Mouse (Mus musculus) midbrain, embryonic 15.5 days (tissue): ENCODE data around the gene Gpr50. TPM values are rescaled to one million over a fixed set of nuclear protein-coding genes. Genes with fewer than 3 reads are reported as not detected.

Source experiments
- ATAC-seq: fragments of 200-750 bp; cut with Nextera tagmentation; replicated peaks from 2 replicates; pipeline ENCODE4 v1.8.0; 2017; ENCODE audit warnings: moderate TSS enrichment
- H3K27ac ChIP-seq: fragments of 300-500 bp; sonication (generic); 2 replicates; pipeline ENCODE4 v1.5.1; 2015; ENCODE audit warnings: mild to moderate bottlenecking, inconsistent platforms
- H3K27me3 ChIP-seq: fragments of 300-500 bp; sonication (generic); replicated peaks from 2 replicates; pipeline ENCODE4 v1.6.1; 2015; ENCODE audit warnings: inconsistent platforms
- H3K36me3 ChIP-seq: fragments of 300-500 bp; sonication (generic); replicated peaks from 2 replicates; pipeline ENCODE4 v1.6.1; 2015; ENCODE audit warnings: inconsistent platforms
- H3K4me1 ChIP-seq: fragments of 300-500 bp; sonication (generic); 2 replicates; pipeline ENCODE4 v1.6.1; 2015; ENCODE audit warnings: inconsistent platforms
- H3K4me2 ChIP-seq: fragments of 300-500 bp; sonication (generic); 2 replicates; pipeline ENCODE4 v1.6.1; 2015; ENCODE audit warnings: inconsistent platforms, mild to moderate bottlenecking, moderate library complexity
- H3K4me3 ChIP-seq: fragments of 300-500 bp; sonication (generic); 2 replicates; pipeline ENCODE4 v1.5.1; 2015; ENCODE audit warnings: mild to moderate bottlenecking, inconsistent platforms
- H3K9ac ChIP-seq: fragments of 300-500 bp; sonication (generic); 2 replicates; pipeline ENCODE4 v1.6.1; 2015; ENCODE audit warnings: mild to moderate bottlenecking, inconsistent platforms
- H3K9me3 ChIP-seq: fragments of 300-500 bp; sonication (generic); 2 replicates; pipeline ENCODE4 v1.6.1; 2016; ENCODE audit warnings: inconsistent platforms
- WGBS: fragments of 180-500 bp; shearing (Covaris S2); methylation state at CpG from one replicate; pipeline ENCODE4 v1.1.7; 2015; ENCODE audit warnings: mixed read lengths; 5-methylcytosine and 5-hydroxymethylcytosine counted together
- polyA plus RNA-seq: library from polyadenylated mRNA; unstranded; fragments of >200 nt; fragmentation: Nextera tagmentation; extraction: Ambion mirVana; gene quantifications from 2 replicates; pipeline ENCODE4 v1.2.1, GENCODE M21; 2015

The Gpr50 gene
- polyA plus RNA-seq, 1 experiment from 2014 or later: 2.6 TPM

- no peak overlapping the region for H3K27ac ChIP-seq
- peaks cover 5% of the 10 kb centered on the region; the same call in 1 of the 2 replicates for H3K4me1 ChIP-seq
- 0 out of 2 replicates have a peak overlapping the region, but pooled peaks have one; percentile 22 for H3K9ac ChIP-seq
- peaks cover 36% of the 10 kb centered on the region for H3K27me3 ChIP-seq
- ATAC-seq: no peak; the same call in 1 of the 2 replicates
- H3K4me3 ChIP-seq: peak overlapping the region; percentile 45
- 16% methylated on average over 15 of the region's 15 CpGs for WGBS
- peak overlapping the region; percentile 76 for H3K4me2 ChIP-seq
- peaks cover 6% of the 10 kb centered on the region; the same call in 1 of the 2 replicates for H3K9me3 ChIP-seq
- H3K36me3 ChIP-seq: no peaks in the 10 kb centered on the region
Measured at GRCm38 (mm10) chrX:71664688-71665026, 1.2 kb downstream of the Gpr50 start.

GRCm38 (mm10) chrX:71670254-71670653 is 6.8 kb downstream of the Gpr50 start:
- Histone ChIP-seq H3K9ac (no peak overlapping the region), H3K36me3 (no peaks in the 10 kb centered on the region), H3K4me3 (no peak overlapping the region), H3K27me3 (peaks cover 16% of the 10 kb centered on the region), H3K27ac (no peak overlapping the region), H3K9me3 (no peaks in the 10 kb centered on the region), H3K4me1 (no peaks in the 10 kb centered on the region), H3K4me2 (no peak overlapping the region)
- WGBS: 26% methylated on average over 6 of the region's 6 CpGs
- ATAC-seq: no peak

GRCm38 (mm10) chrX:71700817-71701469 is 37.5 kb downstream of the Gpr50 start:
- no peaks in the 10 kb centered on the region for H3K27me3 ChIP-seq

More at GRCm38 (mm10) chrX:71700817-71701469, 37.5 kb downstream of the Gpr50 start:
- H3K27ac ChIP-seq: no peak overlapping the region
- H3K4me1 ChIP-seq: no peaks in the 10 kb centered on the region
- WGBS: 19% methylated on average over 6 of the region's 6 CpGs
- ATAC-seq: peak; percentile 92
- H3K9ac ChIP-seq: no peak overlapping the region
- no peaks in the 10 kb centered on the region for H3K36me3 ChIP-seq
- H3K4me3 ChIP-seq: no peak overlapping the region
- H3K9me3 ChIP-seq: no peaks in the 10 kb centered on the region
- H3K4me2 ChIP-seq: no peak overlapping the region

Other genes starting within 250 kb of the Gpr50 start
- 81.2 and 84.4 TPM in 2 replicates for gene Cd99l2, start 170.8 kb upstream of the Gpr50 start, polyA plus RNA-seq
- 533 and 542 TPM in 2 replicates for gene Hmgb3, start 107.7 kb upstream of the Gpr50 start, polyA plus RNA-seq
- gene Vma21, start 152.3 kb downstream of the Gpr50 start, polyA plus RNA-seq: 47.5 and 50.4 TPM in 2 replicates